Mouse (Mus musculus) liver, adult (tissue): ENCODE results near the gene Rgl1.

Experiments
- GATA4 ChIP-seq: IDR thresholded peaks from 2 replicates; pipeline ENCODE4 v1.6.1; 2014; ENCODE audit warnings: mild to moderate bottlenecking, low read length; ENCODE audit not compliant: insufficient replicate concordance

Gene Rgl1

GRCm38 (mm10) chr1:152614743-152615380 lies 151.3 kb downstream of the Rgl1 start:
- no peak for TF ChIP-seq GATA4

GRCm38 (mm10) chr1:152613158-152613857 lies 152.8 kb downstream of the Rgl1 start:
- TF ChIP-seq GATA4 = no peak

DNA sequence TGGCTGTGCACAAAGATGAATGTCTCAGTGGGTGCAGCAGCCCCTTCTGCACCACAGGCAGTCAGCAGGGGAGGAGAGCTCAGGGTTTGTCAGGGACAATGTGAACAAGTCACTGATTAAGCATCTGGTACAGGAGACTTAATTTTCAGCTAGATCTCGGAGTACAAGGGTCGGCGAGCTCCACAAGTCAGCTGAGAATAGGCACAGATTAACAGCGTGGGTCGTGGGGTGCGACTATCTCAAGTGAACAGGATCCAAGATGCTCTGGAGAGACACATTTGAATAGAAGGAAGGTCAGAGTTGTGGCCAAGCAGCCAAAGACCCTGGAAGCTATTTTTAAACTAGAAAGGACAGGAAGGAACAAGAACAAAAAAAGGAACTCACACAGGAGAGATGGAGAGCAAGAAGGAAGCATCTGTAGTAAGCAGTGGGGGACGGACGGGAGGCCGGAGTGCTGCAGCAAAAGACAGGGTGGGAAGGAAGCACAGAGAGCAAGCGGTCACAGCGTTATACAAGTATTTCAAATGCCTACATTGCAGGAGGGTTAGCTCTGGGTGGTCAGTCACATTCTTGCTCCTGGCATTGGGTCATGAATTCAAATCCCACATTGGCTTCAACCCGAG lies 153.5 kb downstream of the Rgl1 start:
- TF ChIP-seq GATA4 = peak; percentile 57; the same call in 1 of the 2 replicates

DNA sequence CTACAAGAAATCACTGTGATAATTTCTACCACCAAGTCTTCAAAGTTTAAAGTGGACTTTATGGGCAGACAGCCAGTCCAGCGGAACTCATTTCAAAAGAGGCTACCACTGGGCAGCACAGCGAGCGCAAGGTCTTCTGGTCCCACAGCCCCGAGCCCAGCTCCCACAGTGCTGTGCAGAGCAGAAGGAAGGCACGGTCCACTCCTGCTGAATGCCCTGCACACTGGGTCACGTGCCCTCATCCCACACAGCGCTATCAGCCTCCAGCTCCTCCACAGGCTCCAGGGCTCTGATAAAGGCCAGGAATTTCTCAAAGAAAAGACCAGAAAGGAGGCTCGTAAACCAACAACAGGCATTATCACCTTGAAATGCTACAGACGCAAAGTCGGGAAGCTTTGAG lies 156.6 kb downstream of the Rgl1 start:
- peak; percentile 26; the same call in 1 of the 2 replicates for TF ChIP-seq GATA4

- no peak for TF ChIP-seq GATA4
Measured at GRCm38 (mm10) chr1:152609006-152609405, 157.1 kb downstream of the Rgl1 start.

- no peak for TF ChIP-seq GATA4
Measured at GRCm38 (mm10) chr1:152607765-152608164, 158.4 kb downstream of the Rgl1 start.

- no peak for TF ChIP-seq GATA4
Measured at GRCm38 (mm10) chr1:152606727-152607126, 159.4 kb downstream of the Rgl1 start.

- TF ChIP-seq GATA4 = no peak; the same call in 1 of the 2 replicates
Measured at GRCm38 (mm10) chr1:152605895-152606625, 160.1 kb downstream of the Rgl1 start.

DNA sequence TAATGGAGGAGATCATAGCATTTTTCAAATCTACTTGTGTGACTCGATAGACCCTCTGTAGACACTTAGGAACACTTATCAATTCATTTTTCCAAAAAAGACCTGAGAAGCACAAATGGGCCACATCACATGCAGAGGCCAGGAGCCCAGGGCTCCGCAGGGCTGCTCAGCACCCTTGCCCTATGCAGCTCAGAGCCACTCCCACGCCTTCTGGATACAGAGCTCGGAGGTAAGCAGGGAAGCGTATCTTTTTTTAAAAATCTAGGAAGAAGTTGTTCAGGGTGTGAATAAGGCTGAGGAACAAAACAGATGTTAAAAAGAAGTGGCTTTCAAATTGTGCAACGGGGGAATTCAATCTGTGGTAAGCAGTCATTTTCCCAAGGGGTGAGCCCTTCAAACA lies 162.0 kb downstream of the Rgl1 start:
- no peak for TF ChIP-seq GATA4

DNA sequence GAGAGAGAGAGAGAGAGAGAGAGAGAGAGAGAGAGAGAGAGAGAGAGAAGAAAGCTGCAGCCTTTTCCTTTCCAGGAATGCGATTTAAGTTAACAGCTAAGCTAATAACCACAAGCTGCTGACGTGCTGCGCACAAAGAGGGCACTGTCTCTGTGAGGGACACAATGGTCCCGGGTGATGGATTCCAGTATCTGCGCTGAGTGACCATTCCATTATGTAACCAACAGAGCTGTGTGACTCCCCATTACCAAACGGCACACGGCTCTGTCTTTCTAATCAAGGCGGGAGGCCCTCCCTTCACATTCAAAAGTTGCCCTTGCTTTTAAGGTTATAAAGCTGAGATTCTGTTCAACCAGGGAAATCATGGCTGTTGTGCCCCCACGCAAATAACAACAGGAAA lies 162.5 kb downstream of the Rgl1 start:
- TF ChIP-seq GATA4 = no peak

- TF ChIP-seq GATA4 = no peak
Measured at GRCm38 (mm10) chr1:152600494-152600893, 165.7 kb downstream of the Rgl1 start.

DNA sequence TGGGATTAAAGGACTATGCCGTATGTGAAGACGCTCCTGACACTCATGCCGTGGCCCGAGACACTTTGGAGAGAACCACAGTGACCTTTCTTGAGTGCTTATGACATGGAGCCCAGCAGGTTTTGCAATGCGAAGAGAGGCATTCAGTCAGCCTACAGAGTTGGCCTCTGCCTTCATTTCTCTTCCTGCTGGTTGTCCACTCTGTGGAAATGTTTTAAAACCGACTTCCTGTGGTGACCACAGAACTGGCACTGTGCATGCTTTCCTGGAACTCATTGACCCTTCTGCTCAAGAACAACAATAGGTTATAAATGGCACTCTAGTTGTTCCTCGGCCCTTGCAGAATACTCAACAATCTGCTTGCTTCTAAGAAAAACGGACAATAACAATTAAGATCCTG lies 166.8 kb downstream of the Rgl1 start:
- TF ChIP-seq GATA4 = no peak

DNA sequence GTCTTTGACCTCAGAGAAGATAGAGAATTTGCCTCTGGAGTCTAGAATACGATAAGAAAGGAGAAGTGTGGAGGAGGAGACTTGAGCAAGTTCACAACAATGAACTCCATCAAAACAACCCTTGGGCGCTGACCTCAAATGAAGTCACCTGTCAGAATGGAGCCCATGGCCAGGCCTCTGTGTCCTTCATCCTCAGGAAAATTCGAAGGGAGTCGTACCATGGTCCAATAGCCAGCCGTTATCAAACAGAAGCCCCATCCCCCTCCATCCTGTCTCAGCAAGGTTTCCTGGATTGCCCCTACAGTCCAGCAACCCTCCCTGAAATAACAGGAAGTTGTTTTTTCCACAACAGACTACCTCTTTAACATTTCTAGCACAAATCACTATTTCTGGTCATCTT lies 171.5 kb downstream of the Rgl1 start:
- TF ChIP-seq GATA4 = peak; percentile 93

GRCm38 (mm10) chr1:152593831-152594549 lies 172.2 kb downstream of the Rgl1 start:
- TF ChIP-seq GATA4 = no peak

DNA sequence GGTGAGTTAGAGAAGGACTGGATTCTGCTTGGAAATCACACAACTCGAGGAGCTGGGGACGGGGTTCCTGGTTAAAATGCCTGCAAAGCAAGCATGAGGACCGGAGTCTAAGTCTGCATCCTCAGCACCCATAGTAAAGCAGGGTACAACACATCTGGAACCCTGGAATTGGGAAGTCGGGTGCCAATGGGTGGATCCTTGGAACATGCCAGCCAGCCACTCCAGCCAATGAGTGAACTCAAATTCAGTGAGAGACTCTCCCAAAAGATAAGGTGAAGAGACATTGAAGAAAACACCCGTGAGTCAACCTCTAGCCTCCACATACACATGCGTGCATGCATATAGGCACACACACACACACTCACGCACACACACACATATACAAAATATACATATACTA lies 172.8 kb downstream of the Rgl1 start:
- TF ChIP-seq GATA4 = no peak
